Mouse (Mus musculus) neural tube, embryonic 12.5 days (tissue): ENCODE results near the gene Cacna1f. TPM values are rescaled to one million over a fixed set of nuclear protein-coding genes. Genes with fewer than 3 reads are reported as not detected.
A peak's percentile ranks its signal among the peaks of the same experiment; 100 is the strongest.

Experiments
- ATAC-seq: fragments of 200-750 bp; cut with Nextera tagmentation; 2 replicates; pipeline ENCODE4 v1.8.0; 2017; ENCODE audit warnings: low read depth, mild to moderate bottlenecking, moderate TSS enrichment, moderate library complexity; ENCODE audit not compliant: low FRiP score
- H3K27ac ChIP-seq: fragments of 300-500 bp; sonication (generic); 2 replicates; pipeline ENCODE4 v1.5.1; 2016
- H3K27me3 ChIP-seq: fragments of 300-500 bp; sonication (generic); replicated peaks from 2 replicates; pipeline ENCODE4 v1.6.1; 2016; ENCODE audit warnings: mild to moderate bottlenecking
- H3K36me3 ChIP-seq: fragments of 300-500 bp; sonication (generic); 2 replicates; pipeline ENCODE4 v1.6.1; 2016; ENCODE audit warnings: mild to moderate bottlenecking
- H3K4me1 ChIP-seq: fragments of 300-500 bp; sonication (generic); 2 replicates; pipeline ENCODE4 v1.6.1; 2016
- H3K4me2 ChIP-seq: fragments of 300-500 bp; sonication (generic); replicated peaks from 2 replicates; pipeline ENCODE4 v1.6.1; 2016; ENCODE audit warnings: mild to moderate bottlenecking
- H3K4me3 ChIP-seq: fragments of 300-500 bp; sonication (generic); 2 replicates; pipeline ENCODE4 v1.5.1; 2016
- H3K9ac ChIP-seq: fragments of 300-500 bp; sonication (generic); 2 replicates; pipeline ENCODE4 v1.6.1; 2016; ENCODE audit warnings: mild to moderate bottlenecking
- H3K9me3 ChIP-seq: fragments of 300-500 bp; sonication (generic); 2 replicates; pipeline ENCODE4 v1.6.1; 2016; ENCODE audit warnings: mild to moderate bottlenecking
- WGBS: fragments of 180-500 bp; shearing (Covaris S2); methylation state at CpG from one replicate; pipeline ENCODE4 v1.1.7; 2016; 5-methylcytosine and 5-hydroxymethylcytosine counted together
- polyA plus RNA-seq: library from polyadenylated mRNA; unstranded; fragments of >200 nt; fragmentation: Nextera tagmentation; extraction: Ambion mirVana; gene quantifications from 2 replicates; pipeline ENCODE4 v1.2.1, GENCODE M21; 2016

Cacna1f gene
- polyA plus RNA-seq, 1 experiment from 2014 or later = not detected

GRCm38 (mm10) chrX:7670390-7670881 lies 63.6 kb downstream of the Cacna1f start:
- H3K9me3 ChIP-seq = no peaks in the 10 kb centered on the region
- H3K4me1 ChIP-seq = no peaks in the 10 kb centered on the region
- H3K36me3 ChIP-seq = no peaks in the 10 kb centered on the region
- no peak overlapping the region for H3K27ac ChIP-seq
- no peaks in the 10 kb centered on the region for H3K27me3 ChIP-seq
- peak; percentile 82 for ATAC-seq
- WGBS = 23% methylated on average over 18 of the region's 19 CpGs
- peak overlapping the region; percentile 57 for H3K4me2 ChIP-seq
- 0 out of 2 replicates have a peak overlapping the region, but pooled peaks have one; percentile 26 for H3K9ac ChIP-seq
- H3K4me3 ChIP-seq = peak overlapping the region; percentile 36

- Histone ChIP-seq H3K4me1 (no peaks in the 10 kb centered on the region), H3K9me3 (no peaks in the 10 kb centered on the region), H3K4me3 (peak within 1 kb of the TSS; percentile 36), H3K36me3 (no peaks in the 10 kb centered on the region), H3K27me3 (no peaks in the 10 kb centered on the region), H3K9ac (0 out of 2 replicates have a peak within 1 kb of the TSS, but pooled peaks have one; percentile 26), H3K4me2 (peak within 1 kb of the TSS; percentile 57), H3K27ac (no peak within 1 kb of the TSS)
- WGBS = 19% methylated on average over 36 of the region's 36 CpGs
- ATAC-seq = peak; percentile 67
These were observed 64.2 kb downstream of the Cacna1f start, which contains the start of gene Plp2 for GRCm38 (mm10) chrX:7670921-7671623. TSS of gene Plp2 (minus strand) at chrX:7671390.

GRCm38 (mm10) chrX:7672739-7673138 lies 65.9 kb downstream of the Cacna1f start:
- ATAC-seq = no peak
- H3K9ac ChIP-seq = no peak overlapping the region
- H3K4me1 ChIP-seq = no peaks in the 10 kb centered on the region
- H3K4me3 ChIP-seq = no peak overlapping the region
- no peaks in the 10 kb centered on the region for H3K9me3 ChIP-seq
- H3K4me2 ChIP-seq = no peak overlapping the region
- H3K27me3 ChIP-seq = no peaks in the 10 kb centered on the region
- no peak overlapping the region for H3K27ac ChIP-seq
- WGBS = 50% methylated on average over 6 of the region's 6 CpGs
- H3K36me3 ChIP-seq = no peaks in the 10 kb centered on the region

- no peak overlapping the region for H3K9ac ChIP-seq
- H3K4me1 ChIP-seq = no peaks in the 10 kb centered on the region
- no peak for ATAC-seq
- no peaks in the 10 kb centered on the region for H3K9me3 ChIP-seq
- no peak overlapping the region for H3K4me3 ChIP-seq
- no peaks in the 10 kb centered on the region for H3K36me3 ChIP-seq
- H3K4me2 ChIP-seq = no peak overlapping the region
- no peaks in the 10 kb centered on the region for H3K27me3 ChIP-seq
- WGBS = 35% methylated on average over 12 of the region's 12 CpGs
- no peak overlapping the region for H3K27ac ChIP-seq
These were observed 66.8 kb downstream of the Cacna1f start for GRCm38 (mm10) chrX:7673578-7674281.

GRCm38 (mm10) chrX:7674284-7675000 lies 67.6 kb downstream of the Cacna1f start:
- H3K27ac ChIP-seq = no peak overlapping the region
- H3K9ac ChIP-seq = no peak overlapping the region

GRCm38 (mm10) chrX:7675001-7675380 lies 68.1 kb downstream of the Cacna1f start:
- ATAC-seq = no peak
- Histone ChIP-seq H3K36me3 (no peaks in the 10 kb centered on the region), H3K27me3 (no peaks in the 10 kb centered on the region), H3K4me1 (no peaks in the 10 kb centered on the region), H3K9me3 (no peaks in the 10 kb centered on the region), H3K4me2 (peak overlapping the region; percentile 46), H3K9ac (no peak overlapping the region), H3K4me3 (0 out of 2 replicates have a peak overlapping the region, but pooled peaks have one; percentile 9), H3K27ac (no peak overlapping the region)
- 39% methylated on average over 10 of the region's 10 CpGs for WGBS

More at GRCm38 (mm10) chrX:7674284-7675000, 67.6 kb downstream of the Cacna1f start:
- Histone ChIP-seq H3K27me3 (no peaks in the 10 kb centered on the region), H3K36me3 (no peaks in the 10 kb centered on the region), H3K4me2 (peak overlapping the region; percentile 46), H3K9me3 (no peaks in the 10 kb centered on the region), H3K4me1 (no peaks in the 10 kb centered on the region), H3K4me3 (0 out of 2 replicates have a peak overlapping the region, but pooled peaks have one; percentile 9)
- no peak for ATAC-seq
- WGBS = 35% methylated on average over 28 of the region's 28 CpGs

GRCm38 (mm10) chrX:7678986-7679385 lies 72.1 kb downstream of the Cacna1f start:
- H3K9me3 ChIP-seq = no peaks in the 10 kb centered on the region
- WGBS = 50% methylated on average over 3 of the region's 3 CpGs
- no peak for ATAC-seq

GRCm38 (mm10) chrX:7679405-7680056 lies 72.6 kb downstream of the Cacna1f start:
- 23% methylated on average over 27 of the region's 27 CpGs for WGBS
- ATAC-seq = peak; percentile 91

More at GRCm38 (mm10) chrX:7678986-7679385, 72.1 kb downstream of the Cacna1f start:
- H3K4me2 ChIP-seq = no peak overlapping the region
- H3K27me3 ChIP-seq = no peaks in the 10 kb centered on the region; the same call in 1 of the 2 replicates
- H3K4me1 ChIP-seq = no peaks in the 10 kb centered on the region
- no peaks in the 10 kb centered on the region for H3K36me3 ChIP-seq
- no peak overlapping the region for H3K27ac ChIP-seq
- H3K4me3 ChIP-seq = no peak overlapping the region
- H3K9ac ChIP-seq = no peak overlapping the region

GRCm38 (mm10) chrX:7680057-7680412 lies 73.2 kb downstream of the Cacna1f start:
- Histone ChIP-seq H3K27me3 (no peaks in the 10 kb centered on the region; the same call in 1 of the 2 replicates), H3K4me3 (0 out of 2 replicates have a peak overlapping the region, but pooled peaks have one; percentile 2), H3K9ac (no peak overlapping the region), H3K36me3 (no peaks in the 10 kb centered on the region), H3K27ac (no peak overlapping the region), H3K9me3 (no peaks in the 10 kb centered on the region), H3K4me2 (peak overlapping the region; percentile 53), H3K4me1 (no peaks in the 10 kb centered on the region)
- 18% methylated on average over 12 of the region's 12 CpGs for WGBS
- ATAC-seq = peak; percentile 54; the same call in 1 of the 2 replicates

More at GRCm38 (mm10) chrX:7679405-7680056, 72.6 kb downstream of the Cacna1f start:
- Histone ChIP-seq H3K4me1 (no peaks in the 10 kb centered on the region), H3K9me3 (no peaks in the 10 kb centered on the region), H3K27me3 (no peaks in the 10 kb centered on the region; the same call in 1 of the 2 replicates), H3K27ac (no peak overlapping the region), H3K4me2 (peak overlapping the region; percentile 53), H3K9ac (no peak overlapping the region), H3K4me3 (0 out of 2 replicates have a peak overlapping the region, but pooled peaks have one; percentile 2), H3K36me3 (no peaks in the 10 kb centered on the region)

GRCm38 (mm10) chrX:7680864-7681263 lies 74.0 kb downstream of the Cacna1f start, which contains the start of gene Magix:
TSS of gene Magix (minus strand) at chrX:7681251.
- no peak for ATAC-seq
- H3K9ac ChIP-seq = no peak within 1 kb of the TSS

More at GRCm38 (mm10) chrX:7680864-7681263, 74.0 kb downstream of the Cacna1f start, which contains the start of gene Magix:
- H3K4me2 ChIP-seq = peak within 1 kb of the TSS; percentile 53
- WGBS = 74% methylated on average over 14 of the region's 14 CpGs
- H3K27ac ChIP-seq = no peak within 1 kb of the TSS
- no peak within 1 kb of the TSS for H3K4me3 ChIP-seq
- H3K4me1 ChIP-seq = no peaks in the 10 kb centered on the region
- H3K27me3 ChIP-seq = no peaks in the 10 kb centered on the region; the same call in 1 of the 2 replicates
- no peaks in the 10 kb centered on the region for H3K9me3 ChIP-seq
- H3K36me3 ChIP-seq = no peaks in the 10 kb centered on the region
